Mouse (Mus musculus): Measurements from ENCODE around the gene Fdxr. TPM values are rescaled to one million over a fixed set of nuclear protein-coding genes. Genes with fewer than 3 reads are reported as not detected.

Gene Fdxr
- polyA plus RNA-seq (2012; rRNA removed), result 7.8 and 12.2 TPM in 2 replicates

GRCm38 (mm10) chr11:115276780-115277603 lies at the start of gene Fdxr:
Gene Fdxr, minus strand, starts transcription at chr11:115277050.
- TF ChIP-seq POLR2A (IDR thresholded peaks at IDR 0.05; ENCODE audit: low read depth, low read length), result peak; percentile 98
- no peak for TF ChIP-seq CTCF (IDR thresholded peaks at IDR 0.05; ENCODE audit: extremely low read depth, insufficient read length, insufficient replicate concordance, low read depth, low read length)
- H3K27me3 ChIP-seq (ENCODE audit: control insufficient read depth, insufficient read depth, low read length), result no peaks in the 10 kb centered on the region
- no peaks in the 10 kb centered on the region for H3K36me3 ChIP-seq (ENCODE audit: control insufficient read depth, insufficient read depth, low read length)
- H3K27ac ChIP-seq (ENCODE audit: insufficient read depth, low read depth, low read length), result peak within 1 kb of the TSS; percentile 97
- WGBS, result under 1% methylated on average over 42 of the region's 42 CpGs
- H3K4me3 ChIP-seq (ENCODE audit: low read depth, low read length), result peak within 1 kb of the TSS; percentile 85
- peaks cover 7% of the 10 kb centered on the region; the same call in 1 of the 2 replicates for H3K4me1 ChIP-seq (ENCODE audit: control insufficient read depth, insufficient read depth, insufficient read length, low read length)

GRCm38 (mm10) chr11:115323354-115323753 lies 46.5 kb upstream of the Fdxr start:
- Histone ChIP-seq H3K4me1 (ENCODE audit: control insufficient read depth, insufficient read depth, insufficient read length, low read length) (peaks cover 5% of the 10 kb centered on the region; the same call in 1 of the 2 replicates), H3K4me3 (ENCODE audit: low read depth, low read length) (no peak overlapping the region), H3K27ac (ENCODE audit: insufficient read depth, low read depth, low read length) (no peak overlapping the region), H3K36me3 (ENCODE audit: control insufficient read depth, insufficient read depth, low read length) (no peaks in the 10 kb centered on the region), H3K27me3 (ENCODE audit: control insufficient read depth, insufficient read depth, low read length) (peaks cover 48% of the 10 kb centered on the region)
- TF ChIP-seq CTCF (IDR thresholded peaks at IDR 0.05; ENCODE audit: extremely low read depth, insufficient read length, insufficient replicate concordance, low read depth, low read length), result no peak
- TF ChIP-seq POLR2A (IDR thresholded peaks at IDR 0.05; ENCODE audit: low read depth, low read length), result no peak
- WGBS, result 17% methylated on average over 32 of the region's 32 CpGs

- Histone ChIP-seq H3K27me3 (ENCODE audit: control insufficient read depth, insufficient read depth, low read length) (peaks cover 59% of the 10 kb centered on the region), H3K4me3 (ENCODE audit: low read depth, low read length) (peak within 1 kb of the TSS; percentile 8; the same call in 1 of the 2 replicates), H3K4me1 (ENCODE audit: control insufficient read depth, insufficient read depth, insufficient read length, low read length) (peaks cover 5% of the 10 kb centered on the region; the same call in 1 of the 2 replicates), H3K27ac (ENCODE audit: insufficient read depth, low read depth, low read length) (no peak within 1 kb of the TSS), H3K36me3 (ENCODE audit: control insufficient read depth, insufficient read depth, low read length) (no peaks in the 10 kb centered on the region)
- 4% methylated on average over 35 of the region's 35 CpGs for WGBS
- TF ChIP-seq POLR2A (IDR thresholded peaks at IDR 0.05; ENCODE audit: low read depth, low read length), result no peak
- TF ChIP-seq CTCF (IDR thresholded peaks at IDR 0.05; ENCODE audit: extremely low read depth, insufficient read length, insufficient replicate concordance, low read depth, low read length), result peak; percentile 82
These were observed 45.2 kb upstream of the Fdxr start, which contains the start of gene Ush1g for GRCm38 (mm10) chr11:115321906-115322693. Gene Ush1g, minus strand, starts transcription at chr11:115322041.

GRCm38 (mm10) chr11:115319704-115320383 lies 43.0 kb upstream of the Fdxr start:
- Histone ChIP-seq H3K4me3 (ENCODE audit: low read depth, low read length) (no peak overlapping the region), H3K4me1 (ENCODE audit: control insufficient read depth, insufficient read depth, insufficient read length, low read length) (no peaks in the 10 kb centered on the region; the same call in 1 of the 2 replicates), H3K36me3 (ENCODE audit: control insufficient read depth, insufficient read depth, low read length) (no peaks in the 10 kb centered on the region), H3K27ac (ENCODE audit: insufficient read depth, low read depth, low read length) (no peak overlapping the region), H3K27me3 (ENCODE audit: control insufficient read depth, insufficient read depth, low read length) (peaks cover 76% of the 10 kb centered on the region)
- TF ChIP-seq CTCF (IDR thresholded peaks at IDR 0.05; ENCODE audit: extremely low read depth, insufficient read length, insufficient replicate concordance, low read depth, low read length) (no peak), POLR2A (IDR thresholded peaks at IDR 0.05; ENCODE audit: low read depth, low read length) (no peak)
- 14% methylated on average over 18 of the region's 18 CpGs for WGBS

- Histone ChIP-seq H3K4me1 (ENCODE audit: control insufficient read depth, insufficient read depth, insufficient read length, low read length) (no peaks in the 10 kb centered on the region; the same call in 1 of the 2 replicates), H3K4me3 (ENCODE audit: low read depth, low read length) (no peak overlapping the region), H3K27me3 (ENCODE audit: control insufficient read depth, insufficient read depth, low read length) (peaks cover 73% of the 10 kb centered on the region), H3K36me3 (ENCODE audit: control insufficient read depth, insufficient read depth, low read length) (no peaks in the 10 kb centered on the region), H3K27ac (ENCODE audit: insufficient read depth, low read depth, low read length) (no peak overlapping the region)
- no peak for TF ChIP-seq CTCF (IDR thresholded peaks at IDR 0.05; ENCODE audit: extremely low read depth, insufficient read length, insufficient replicate concordance, low read depth, low read length)
- TF ChIP-seq POLR2A (IDR thresholded peaks at IDR 0.05; ENCODE audit: low read depth, low read length), result no peak
- WGBS, result 11% methylated on average over 63 of the region's 63 CpGs
These were observed 41.6 kb upstream of the Fdxr start for GRCm38 (mm10) chr11:115318245-115319027.

GRCm38 (mm10) chr11:115317204-115317603 lies 40.4 kb upstream of the Fdxr start:
- H3K27me3 ChIP-seq (ENCODE audit: control insufficient read depth, insufficient read depth, low read length), result peaks cover 67% of the 10 kb centered on the region
- TF ChIP-seq CTCF (IDR thresholded peaks at IDR 0.05; ENCODE audit: extremely low read depth, insufficient read length, insufficient replicate concordance, low read depth, low read length), result no peak
- TF ChIP-seq POLR2A (IDR thresholded peaks at IDR 0.05; ENCODE audit: low read depth, low read length), result no peak
- 62% methylated on average over 7 of the region's 7 CpGs for WGBS

More at GRCm38 (mm10) chr11:115317204-115317603, 40.4 kb upstream of the Fdxr start:
- Histone ChIP-seq H3K36me3 (ENCODE audit: control insufficient read depth, insufficient read depth, low read length) (no peaks in the 10 kb centered on the region), H3K4me1 (ENCODE audit: control insufficient read depth, insufficient read depth, insufficient read length, low read length) (no peaks in the 10 kb centered on the region; the same call in 1 of the 2 replicates), H3K27ac (ENCODE audit: insufficient read depth, low read depth, low read length) (no peak overlapping the region), H3K4me3 (ENCODE audit: low read depth, low read length) (no peak overlapping the region)

Measured in small intestine, adult 2 months (tissue).